Mouse (Mus musculus): ENCODE measurements at regions not wholly inside any gene's neighbourhood (a gene's known extent, or its start where the extent isn't known, plus 50 kb on each side); places are given as distances from the start of the nearest gene placed in this dataset.

- no peak overlapping the region for H3K27ac ChIP-seq (ENCODE audit: control insufficient read depth, insufficient read depth, low read length)
- 61% methylated on average over 12 of the region's 12 CpGs for WGBS
Measured at GRCm38 (mm10) chr16:93217600-93218226, 386.1 kb downstream of the Setd4 start.

GRCm38 (mm10) chr16:93215630-93216029 lies 388.2 kb downstream of the Setd4 start:
- no peak for DNase-seq
- Histone ChIP-seq H3K4me1 (replicated peaks; ENCODE audit: control insufficient read depth, insufficient read depth, low read length) (peaks cover 17% of the 10 kb centered on the region), H3K27me3 (ENCODE audit: control insufficient read depth, insufficient read depth, low read length) (no peaks in the 10 kb centered on the region), H3K36me3 (ENCODE audit: control insufficient read depth, insufficient read depth, low read length) (no peaks in the 10 kb centered on the region), H3K27ac (ENCODE audit: control insufficient read depth, insufficient read depth, low read length) (no peak overlapping the region), H3K4me3 (ENCODE audit: control insufficient read depth, insufficient read depth, low read length) (no peak overlapping the region)
- WGBS: 45% methylated on average over 4 of the region's 4 CpGs
- TF ChIP-seq CTCF (IDR thresholded peaks at IDR 0.05; ENCODE audit: borderline replicate concordance, control insufficient read depth, extremely low read depth, insufficient read depth, low read length, poor library complexity) (no peak), POLR2A (IDR thresholded peaks at IDR 0.05; ENCODE audit: control insufficient read depth, extremely low read depth, insufficient read depth, low read length, poor library complexity) (no peak)

More at GRCm38 (mm10) chr16:93217600-93218226, 386.1 kb downstream of the Setd4 start:
- Histone ChIP-seq H3K4me1 (replicated peaks; ENCODE audit: control insufficient read depth, insufficient read depth, low read length) (peaks cover 18% of the 10 kb centered on the region), H3K36me3 (ENCODE audit: control insufficient read depth, insufficient read depth, low read length) (no peaks in the 10 kb centered on the region), H3K4me3 (ENCODE audit: control insufficient read depth, insufficient read depth, low read length) (no peak overlapping the region), H3K27me3 (ENCODE audit: control insufficient read depth, insufficient read depth, low read length) (no peaks in the 10 kb centered on the region)
- no peak for DNase-seq
- TF ChIP-seq POLR2A (IDR thresholded peaks at IDR 0.05; ENCODE audit: control insufficient read depth, extremely low read depth, insufficient read depth, low read length, poor library complexity): no peak
- no peak for TF ChIP-seq CTCF (IDR thresholded peaks at IDR 0.05; ENCODE audit: borderline replicate concordance, control insufficient read depth, extremely low read depth, insufficient read depth, low read length, poor library complexity)

GRCm38 (mm10) chr16:93213618-93214017 lies 387.7 kb upstream of the Runx1 start:
- TF ChIP-seq POLR2A (IDR thresholded peaks at IDR 0.05; ENCODE audit: control insufficient read depth, extremely low read depth, insufficient read depth, low read length, poor library complexity) (no peak), CTCF (IDR thresholded peaks at IDR 0.05; ENCODE audit: borderline replicate concordance, control insufficient read depth, extremely low read depth, insufficient read depth, low read length, poor library complexity) (no peak)
- 72% methylated on average over 6 of the region's 6 CpGs for WGBS

GRCm38 (mm10) chr16:93207675-93208074 lies 381.7 kb upstream of the Runx1 start:
- Histone ChIP-seq H3K4me3 (ENCODE audit: control insufficient read depth, insufficient read depth, low read length) (no peak overlapping the region), H3K36me3 (ENCODE audit: control insufficient read depth, insufficient read depth, low read length) (no peaks in the 10 kb centered on the region), H3K27me3 (ENCODE audit: control insufficient read depth, insufficient read depth, low read length) (no peaks in the 10 kb centered on the region), H3K4me1 (replicated peaks; ENCODE audit: control insufficient read depth, insufficient read depth, low read length) (peaks cover 8% of the 10 kb centered on the region), H3K27ac (ENCODE audit: control insufficient read depth, insufficient read depth, low read length) (no peak overlapping the region)
- no peak for TF ChIP-seq POLR2A (IDR thresholded peaks at IDR 0.05; ENCODE audit: control insufficient read depth, extremely low read depth, insufficient read depth, low read length, poor library complexity)
- no peak for TF ChIP-seq CTCF (IDR thresholded peaks at IDR 0.05; ENCODE audit: borderline replicate concordance, control insufficient read depth, extremely low read depth, insufficient read depth, low read length, poor library complexity)
- no peak for DNase-seq
- WGBS: 91% methylated on average over 3 of the region's 3 CpGs

More at GRCm38 (mm10) chr16:93213618-93214017, 387.7 kb upstream of the Runx1 start:
- Histone ChIP-seq H3K4me3 (ENCODE audit: control insufficient read depth, insufficient read depth, low read length) (no peak overlapping the region), H3K27me3 (ENCODE audit: control insufficient read depth, insufficient read depth, low read length) (no peaks in the 10 kb centered on the region), H3K36me3 (ENCODE audit: control insufficient read depth, insufficient read depth, low read length) (no peaks in the 10 kb centered on the region), H3K27ac (ENCODE audit: control insufficient read depth, insufficient read depth, low read length) (no peak overlapping the region), H3K4me1 (replicated peaks; ENCODE audit: control insufficient read depth, insufficient read depth, low read length) (peaks cover 17% of the 10 kb centered on the region)
- no peak for DNase-seq

- Histone ChIP-seq H3K4me3 (ENCODE audit: control insufficient read depth, insufficient read depth, low read length) (no peak overlapping the region), H3K36me3 (ENCODE audit: control insufficient read depth, insufficient read depth, low read length) (no peaks in the 10 kb centered on the region), H3K27ac (ENCODE audit: control insufficient read depth, insufficient read depth, low read length) (no peak overlapping the region), H3K4me1 (replicated peaks; ENCODE audit: control insufficient read depth, insufficient read depth, low read length) (peaks cover 8% of the 10 kb centered on the region), H3K27me3 (ENCODE audit: control insufficient read depth, insufficient read depth, low read length) (no peaks in the 10 kb centered on the region)
- no peak for DNase-seq
- no peak for TF ChIP-seq CTCF (IDR thresholded peaks at IDR 0.05; ENCODE audit: borderline replicate concordance, control insufficient read depth, extremely low read depth, insufficient read depth, low read length, poor library complexity)
- TF ChIP-seq POLR2A (IDR thresholded peaks at IDR 0.05; ENCODE audit: control insufficient read depth, extremely low read depth, insufficient read depth, low read length, poor library complexity): no peak
- WGBS: 72% methylated on average over 5 of the region's 5 CpGs
Measured at GRCm38 (mm10) chr16:93207217-93207616, 381.3 kb upstream of the Runx1 start.

- peaks cover 8% of the 10 kb centered on the region for H3K4me1 ChIP-seq (replicated peaks; ENCODE audit: control insufficient read depth, insufficient read depth, low read length)
- no peaks in the 10 kb centered on the region for H3K36me3 ChIP-seq (ENCODE audit: control insufficient read depth, insufficient read depth, low read length)
- DNase-seq: no peak
- 94% methylated on average over 4 of the region's 4 CpGs for WGBS
- no peak for TF ChIP-seq POLR2A (IDR thresholded peaks at IDR 0.05; ENCODE audit: control insufficient read depth, extremely low read depth, insufficient read depth, low read length, poor library complexity)
- TF ChIP-seq CTCF (IDR thresholded peaks at IDR 0.05; ENCODE audit: borderline replicate concordance, control insufficient read depth, extremely low read depth, insufficient read depth, low read length, poor library complexity): no peak
- H3K27me3 ChIP-seq (ENCODE audit: control insufficient read depth, insufficient read depth, low read length): no peaks in the 10 kb centered on the region
- H3K4me3 ChIP-seq (ENCODE audit: control insufficient read depth, insufficient read depth, low read length): no peak overlapping the region
- H3K27ac ChIP-seq (ENCODE audit: control insufficient read depth, insufficient read depth, low read length): no peak overlapping the region
Measured at GRCm38 (mm10) chr16:93206325-93206724, 380.4 kb upstream of the Runx1 start.
